Mouse (Mus musculus) CH12.LX (cell line): Measurements from ENCODE around the gene Angel1. TPM values are rescaled to one million over a fixed set of nuclear protein-coding genes. Genes with fewer than 3 reads are reported as not detected.

ENCODE experiments used
- DNase-seq: peaks from one replicate; pipeline ENCODE4 v3.0.0-alpha.2; 2013; ENCODE audit errors: extremely low read depth
- H3K27ac ChIP-seq: 2 replicates; pipeline ENCODE4 v1.5.1; 2012; ENCODE audit warnings: low read depth, mild to moderate bottlenecking, control low read depth, moderate library complexity; ENCODE audit not compliant: insufficient read depth
- H3K27me3 ChIP-seq: replicated peaks from 2 replicates; pipeline ENCODE3; 2012; ENCODE audit warnings: inconsistent platforms
- H3K36me3 ChIP-seq, 2 experiments: replicated peaks in 1 of 2; 2 replicates each; pipeline versions ENCODE3 to v1.6.1; 2012; ENCODE audit warnings: inconsistent platforms in 1 of 2, low read length in 1 of 2, mild to moderate bottlenecking in 1 of 2, mixed read lengths in 1 of 2, moderate library complexity in 1 of 2; ENCODE audit not compliant: control insufficient read depth in 1 of 2, insufficient read depth in 1 of 2
- H3K4me1 ChIP-seq, 2 experiments: 2 replicates each; pipeline ENCODE4 v1.6.1; 2012; ENCODE audit warnings: inconsistent platforms in 1 of 2, moderate library complexity in 1 of 2; ENCODE audit not compliant: insufficient read depth in 2 of 2, control insufficient read depth in 1 of 2
- H3K4me2 ChIP-seq: 2 replicates; pipeline ENCODE4 v1.6.1; 2012; ENCODE audit warnings: low read depth, mild to moderate bottlenecking, control low read depth; ENCODE audit not compliant: poor library complexity, insufficient read depth, severe bottlenecking
- H3K4me3 ChIP-seq, 3 experiments: fragments of 150-350 bp in 1 of 3; sonication (generic) in 1 of 3; replicated peaks in 1 of 3; 2 replicates each; pipeline versions ENCODE3 to v1.5.1; 2011 to 2012; ENCODE audit warnings: low read depth in 2 of 3, low read length in 2 of 3, mild to moderate bottlenecking in 2 of 3, moderate library complexity in 2 of 3, control low read depth in 1 of 3, improper control_type of control experiment in 1 of 3, inconsistent platforms in 1 of 3, mixed read lengths in 1 of 3; ENCODE audit not compliant: poor library complexity in 1 of 3
- H3K79me2 ChIP-seq: replicated peaks from 2 replicates; pipeline ENCODE4 v1.6.1; 2012; ENCODE audit warnings: mild to moderate bottlenecking, moderate library complexity; ENCODE audit not compliant: control insufficient read depth, poor library complexity, insufficient read depth, severe bottlenecking; ENCODE audit errors: extremely low read depth
- H3K9ac ChIP-seq: 2 replicates; pipeline ENCODE4 v1.6.1; 2012; ENCODE audit warnings: low read depth, mild to moderate bottlenecking, control low read depth, moderate library complexity; ENCODE audit not compliant: insufficient read depth
- H3K9me3 ChIP-seq: replicated peaks from 2 replicates; pipeline ENCODE3; 2012; ENCODE audit warnings: low read length, inconsistent platforms, mixed read lengths
- CTCF ChIP-seq, 2 experiments: IDR thresholded peaks in 1 of 2; conservative IDR thresholded peaks in 1 of 2; 2 replicates each; pipeline ENCODE4 v1.5.1; 2011 to 2012; ENCODE audit warnings: low read depth in 2 of 2, low read length in 2 of 2, improper control_type of control experiment in 1 of 2, inconsistent platforms in 1 of 2, mild to moderate bottlenecking in 1 of 2, moderate library complexity in 1 of 2
- E2F4 ChIP-seq: IDR thresholded peaks from 2 replicates; pipeline ENCODE4 v1.6.1; 2011; ENCODE audit warnings: low read depth, low read length, improper control_type of control experiment; ENCODE audit not compliant: insufficient replicate concordance
- EP300 ChIP-seq: IDR thresholded peaks from 2 replicates; pipeline ENCODE4 v1.6.1; 2011; ENCODE audit warnings: low read length, improper control_type of control experiment
- HCFC1 ChIP-seq: IDR thresholded peaks from 2 replicates; pipeline ENCODE4 v1.6.1; 2012; ENCODE audit warnings: low read depth, mild to moderate bottlenecking, inconsistent platforms, low read length, improper control_type of control experiment
- IRF4 ChIP-seq: IDR thresholded peaks from 2 replicates; pipeline ENCODE4 v1.6.1; 2014; ENCODE audit warnings: low read depth, mild to moderate bottlenecking, inconsistent platforms, low read length, improper control_type of control experiment
- JUN ChIP-seq: IDR thresholded peaks from 2 replicates; pipeline ENCODE4 v1.6.1; 2011; ENCODE audit warnings: low read depth, mild to moderate bottlenecking, low read length, improper control_type of control experiment, moderate library complexity; ENCODE audit not compliant: insufficient read depth
- JUND ChIP-seq: conservative IDR thresholded peaks from 2 replicates; pipeline ENCODE4 v1.6.1; 2011; ENCODE audit warnings: low read depth, low read length, improper control_type of control experiment
- KAT2A ChIP-seq: IDR thresholded peaks from 2 replicates; pipeline ENCODE4 v1.6.1; 2012; ENCODE audit warnings: low read length, improper control_type of control experiment, inconsistent platforms; ENCODE audit not compliant: insufficient replicate concordance
- MAX ChIP-seq: IDR thresholded peaks from 2 replicates; pipeline ENCODE4 v1.6.1; 2011; ENCODE audit warnings: low read length, improper control_type of control experiment
- MAZ ChIP-seq: IDR thresholded peaks from 2 replicates; pipeline ENCODE4 v1.6.1; 2012; ENCODE audit warnings: low read depth, mild to moderate bottlenecking, inconsistent platforms, low read length, improper control_type of control experiment, moderate library complexity
- MEF2A ChIP-seq: IDR thresholded peaks from 2 replicates; pipeline ENCODE4 v1.6.1; 2014; ENCODE audit warnings: low read depth, mild to moderate bottlenecking, inconsistent platforms, low read length, improper control_type of control experiment, borderline replicate concordance
- MXI1 ChIP-seq: IDR thresholded peaks from 2 replicates; pipeline ENCODE4 v1.6.1; 2011; ENCODE audit warnings: mild to moderate bottlenecking, low read depth, low read length, improper control_type of control experiment
- MYC ChIP-seq: IDR thresholded peaks from 2 replicates; pipeline ENCODE4 v1.6.1; 2011; ENCODE audit warnings: low read depth, mild to moderate bottlenecking, improper control_type of control experiment, low read length
- NELFE ChIP-seq: IDR thresholded peaks from 2 replicates; pipeline ENCODE4 v1.6.1; 2011; ENCODE audit warnings: low read depth, low read length, improper control_type of control experiment
- NRF1 ChIP-seq: IDR thresholded peaks from 2 replicates; pipeline ENCODE4 v1.6.1; 2014; ENCODE audit warnings: low read depth, mild to moderate bottlenecking, inconsistent platforms, low read length, improper control_type of control experiment, moderate library complexity
- POLR2AphosphoS2 ChIP-seq: IDR thresholded peaks from 2 replicates; pipeline ENCODE4 v1.6.1; 2011; ENCODE audit warnings: low read depth, low read length, improper control_type of control experiment
- RAD21 ChIP-seq: IDR thresholded peaks from 2 replicates; pipeline ENCODE4 v1.6.1; 2011; ENCODE audit warnings: low read depth, mild to moderate bottlenecking, low read length, improper control_type of control experiment, moderate library complexity
- SIN3A ChIP-seq: IDR thresholded peaks from 2 replicates; pipeline ENCODE4 v1.6.1; 2012; ENCODE audit warnings: low read length, improper control_type of control experiment, inconsistent platforms
- SMC3 ChIP-seq: IDR thresholded peaks from 2 replicates; pipeline ENCODE4 v1.6.1; 2011; ENCODE audit warnings: low read depth, low read length, improper control_type of control experiment
- UBTF ChIP-seq: IDR thresholded peaks from 2 replicates; pipeline ENCODE4 v1.6.1; 2012; ENCODE audit warnings: low read depth, mild to moderate bottlenecking, inconsistent platforms, low read length, improper control_type of control experiment, moderate library complexity
- USF2 ChIP-seq: conservative IDR thresholded peaks from 2 replicates; pipeline ENCODE4 v1.6.1; 2011; ENCODE audit warnings: low read depth, low read length, improper control_type of control experiment
- ZMIZ1 ChIP-seq: IDR thresholded peaks from 2 replicates; pipeline ENCODE4 v1.6.1; 2012; ENCODE audit warnings: low read depth, mild to moderate bottlenecking, inconsistent platforms, low read length, improper control_type of control experiment
- ZNF384 ChIP-seq: IDR thresholded peaks from 2 replicates; pipeline ENCODE4 v1.6.1; 2012; ENCODE audit warnings: low read depth, low read length, improper control_type of control experiment, inconsistent platforms
- dilution Hi-C: fragments of 300-500 bp; cut with MboI; formaldehyde crosslinking; loops from 2 replicates; pipeline ENCODE4 v1.14.3; 2020; ENCODE audit warnings: low sequenced_read_pairs; ENCODE audit not compliant: extremely low pct_unique_long_range_greater_than_20kb, extremely low pct_ligation_motif_present
- in situ Hi-C: fragments of 300-500 bp; cut with MboI; formaldehyde crosslinking; loops from 3 replicates; pipeline ENCODE4 v1.14.3; 2019; ENCODE audit warnings: low sequenced_read_pairs, low pct_ligation_motif_present, low pct_unique_long_range_greater_than_20kb, mixed read lengths
- polyA plus RNA-seq: library from polyadenylated mRNA; unstranded; fragments of >175 nt; gene quantifications from 2 replicates; pipeline ENCODE4 v1.2.1, GENCODE M21; 2012; ENCODE audit warnings: low read depth; ENCODE audit not compliant: insufficient read length
- total RNA-seq, 2 experiments: library from RNA; depleted of rRNA; stranded (reverse); fragments of 300-350 nt in 1 of 2; fragments of >200 nt in 1 of 2; gene quantifications; 2 replicates each; pipeline ENCODE4 v1.2.3; 2012 to 2014

Angel1 gene
- total and polyA plus RNA-seq, 3 experiments = 1.0 to 9.3 (median 2.9) TPM

DNA sequence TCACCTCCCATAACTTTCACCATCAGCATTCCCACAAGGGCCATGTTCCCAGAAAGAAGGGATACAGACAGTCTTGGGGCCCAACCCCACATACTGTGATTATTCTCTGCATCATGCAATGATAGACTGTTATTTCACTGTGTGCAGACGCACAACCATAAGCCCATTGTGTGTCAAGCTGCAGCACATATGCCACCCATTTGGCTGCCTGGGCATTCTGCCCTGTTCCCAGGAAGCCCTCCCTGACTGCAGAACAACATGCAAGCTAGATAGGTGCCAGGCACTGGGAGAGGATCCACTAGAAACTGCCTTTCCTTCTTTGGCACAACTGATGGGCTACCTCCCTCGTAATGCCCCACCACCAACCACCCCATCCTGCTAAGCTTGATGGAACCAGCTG, 57.9 kb downstream of the Angel1 start:
- H3K27ac ChIP-seq = no peak overlapping the region
- in situ Hi-C loops = no loop called here
- H3K9me3 ChIP-seq = no peaks in the 10 kb centered on the region
- H3K27me3 ChIP-seq = no peaks in the 10 kb centered on the region
- no peaks in the 10 kb centered on the region for H3K79me2 ChIP-seq
- dilution Hi-C loops = no loop called here
- H3K4me2 ChIP-seq = no peak overlapping the region
- DNase-seq = no peak
- no peak for TF ChIP-seq RAD21
- no peak overlapping the region for H3K9ac ChIP-seq
- peaks cover 2 to 15% of the 10 kb centered on the region in 2 experiments; a peak in 1 of 4 replicates for H3K4me1 ChIP-seq
- no peaks in the 10 kb centered on the region for H3K36me3 ChIP-seq
- no peak overlapping the region for H3K4me3 ChIP-seq

DNA sequence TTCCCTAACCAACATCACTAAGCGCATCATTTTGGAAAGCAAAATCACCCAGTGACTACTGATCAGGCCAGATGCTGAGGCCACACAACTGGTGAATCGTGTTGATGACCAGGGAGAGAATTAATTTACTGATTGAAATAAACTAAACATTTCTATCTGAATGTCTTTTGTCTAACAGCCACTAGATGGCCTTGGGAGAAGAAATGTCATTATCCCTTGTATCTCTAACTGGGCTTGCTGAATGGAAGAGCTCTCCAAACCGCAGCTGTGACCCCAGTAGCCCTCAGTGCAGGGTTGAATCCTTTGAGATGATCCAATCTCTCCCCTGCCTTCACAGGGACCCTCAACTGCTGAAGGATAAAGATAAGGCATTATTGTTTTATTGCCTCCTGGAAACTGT, 60.6 kb downstream of the Angel1 start:
- DNase-seq = no peak
- Histone ChIP-seq H3K9me3 (no peaks in the 10 kb centered on the region), H3K27me3 (no peaks in the 10 kb centered on the region), H3K4me3 (no peak overlapping the region), H3K79me2 (no peaks in the 10 kb centered on the region), H3K4me2 (no peak overlapping the region), H3K4me1 (peaks cover 0 to 7% of the 10 kb centered on the region in 2 experiments; a peak in 1 of 4 replicates), H3K27ac (no peak overlapping the region), H3K36me3 (no peaks in the 10 kb centered on the region), H3K9ac (no peak overlapping the region)
- in situ Hi-C loops (no loop called here), dilution Hi-C loops (no loop called here)
- TF ChIP-seq JUN = no peak
- TF ChIP-seq IRF4 = no peak
- no peak for TF ChIP-seq ZMIZ1
- peak; percentile 50 for TF ChIP-seq RAD21
- TF ChIP-seq POLR2AphosphoS2 = no peak
- no peak for TF ChIP-seq E2F4
- no peak for TF ChIP-seq UBTF
- TF ChIP-seq CTCF (conservative IDR thresholded peaks at IDR 0.05 in 1 of 2, IDR thresholded peaks at IDR 0.05 in 1 of 2; ENCODE audit: low read depth in 2 of 2, low read length in 2 of 2) = peak; percentile 62 to 66; a peak in 3 of 4 replicates
- peak; percentile 61 for TF ChIP-seq SMC3
- no peak for TF ChIP-seq ZNF384
- TF ChIP-seq MAX = no peak
- TF ChIP-seq MEF2A = no peak
- TF ChIP-seq NELFE = no peak
- TF ChIP-seq HCFC1 = no peak

DNA sequence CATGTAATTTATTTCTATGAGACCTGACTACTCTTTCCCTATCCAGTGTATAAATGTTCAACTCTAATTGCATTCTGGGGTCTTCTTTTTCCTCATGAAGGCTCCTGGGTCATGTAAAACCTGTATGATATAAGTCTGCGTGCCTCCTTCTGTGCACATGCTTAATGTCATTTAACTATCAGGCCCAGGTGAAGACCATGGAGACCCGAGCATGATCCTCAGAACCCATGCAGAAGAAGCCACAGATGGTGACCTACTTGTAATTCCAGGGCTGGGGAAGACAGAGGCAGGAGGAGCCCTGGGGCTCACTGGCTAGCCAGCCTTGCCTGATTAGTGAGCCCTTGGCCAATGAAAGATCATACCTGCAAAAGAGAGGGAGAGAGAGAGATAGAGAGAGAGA, 65.8 kb downstream of the Angel1 start:
- in situ Hi-C loops (no loop called here), dilution Hi-C loops (no loop called here)
- H3K4me3 ChIP-seq = no peak overlapping the region
- H3K36me3 ChIP-seq = no peaks in the 10 kb centered on the region
- H3K4me2 ChIP-seq = no peak overlapping the region
- no peaks in the 10 kb centered on the region for H3K79me2 ChIP-seq
- no peak overlapping the region for H3K9ac ChIP-seq
- H3K27ac ChIP-seq = no peak overlapping the region
- TF ChIP-seq ZNF384 = no peak
- TF ChIP-seq NRF1 = no peak
- TF ChIP-seq JUND = no peak
- no peak for TF ChIP-seq POLR2AphosphoS2
- TF ChIP-seq MYC = no peak
- TF ChIP-seq SIN3A = no peak
- no peak for TF ChIP-seq MAZ
- no peak for TF ChIP-seq NELFE
- TF ChIP-seq MXI1 = no peak
- no peak for TF ChIP-seq ZMIZ1
- no peak for TF ChIP-seq MEF2A
- TF ChIP-seq RAD21 = no peak
- no peak for TF ChIP-seq CTCF (conservative IDR thresholded peaks at IDR 0.05 in 1 of 2, IDR thresholded peaks at IDR 0.05 in 1 of 2; ENCODE audit: low read depth in 2 of 2, low read length in 2 of 2)
- TF ChIP-seq HCFC1 = no peak
- TF ChIP-seq KAT2A = no peak
- TF ChIP-seq EP300 = no peak
- no peak for TF ChIP-seq USF2
- DNase-seq = no peak
- H3K27me3 ChIP-seq = peaks cover 1% of the 10 kb centered on the region
- peaks cover 0 to 12% of the 10 kb centered on the region in 2 experiments; a peak in 2 of 4 replicates for H3K4me1 ChIP-seq
- no peaks in the 10 kb centered on the region for H3K9me3 ChIP-seq
